Comparison of ENCODE assay signal across 8 mouse cellular contexts in genomic region chr13:45964853-45965593, GRCm38 (mm10). TPM values are rescaled to one million over a fixed set of nuclear protein-coding genes. Genes with fewer than 3 reads are reported as not detected.
DNase-seq lines count a peak whose midpoint lies in the region; ATAC-seq and TF ChIP-seq lines count a peak whose summit lies in the region.

Gene Atxn1, minus strand, starts transcription at chr13:45965008.

- H3K4me2 ChIP-seq in CH12.LX (ENCODE audit: insufficient read depth, low read depth, poor library complexity, severe bottlenecking): peak within 1 kb of the TSS; percentile 69
- H3K4me2 ChIP-seq in forebrain, embryonic 11.5 days (ENCODE audit: low read depth, low read length, severe bottlenecking): peak within 1 kb of the TSS; percentile 85
- H3K4me2 ChIP-seq in heart, embryonic 15.5 days: peak within 1 kb of the TSS; percentile 90

- no peaks in the 10 kb centered on the region for H3K27me3 ChIP-seq in CH12.LX (replicated peaks)
- peaks cover 3% of the 10 kb centered on the region; the same call in 1 of the 2 replicates for H3K27me3 ChIP-seq in forebrain, embryonic 11.5 days (ENCODE audit: control insufficient read depth, insufficient read depth, low read length)
- no peaks in the 10 kb centered on the region for H3K27me3 ChIP-seq in heart, embryonic 15.5 days

- peak within 1 kb of the TSS; percentile 69 for H3K27ac ChIP-seq in CH12.LX (ENCODE audit: insufficient read depth, low read depth)
- H3K27ac ChIP-seq in forebrain, embryonic 11.5 days (ENCODE audit: low read depth, low read length): peak within 1 kb of the TSS; percentile 87
- H3K27ac ChIP-seq in heart, embryonic 15.5 days: peak within 1 kb of the TSS; percentile 98

- H3K4me3 ChIP-seq in CH12.LX (replicated peaks in 1 of 3; ENCODE audit: low read depth in 2 of 3, low read length in 2 of 3, poor library complexity in 1 of 3): peak within 1 kb of the TSS; percentile 83 to 99 (median 84)
- peak within 1 kb of the TSS; percentile 82 for H3K4me3 ChIP-seq in forebrain, embryonic 11.5 days (ENCODE audit: low read depth, low read length)
- H3K4me3 ChIP-seq in heart, embryonic 15.5 days: peak within 1 kb of the TSS; percentile 96
- peak within 1 kb of the TSS; percentile 83 for H3K4me3 ChIP-seq in lung, adult 2 months (replicated peaks; ENCODE audit: extremely low read depth, low read depth, low read length)

- H3K4me1 ChIP-seq in CH12.LX (ENCODE audit: control insufficient read depth in 1 of 2, insufficient read depth in 2 of 2): peaks cover 8 to 46% of the 10 kb centered on the region in 2 experiments
- peaks cover 25% of the 10 kb centered on the region for H3K4me1 ChIP-seq in forebrain, embryonic 11.5 days (replicated peaks; ENCODE audit: control insufficient read depth, insufficient read depth, low read length)
- H3K4me1 ChIP-seq in heart, embryonic 15.5 days (replicated peaks): peaks cover 36% of the 10 kb centered on the region
- H3K4me1 ChIP-seq in lung, adult 2 months (ENCODE audit: control insufficient read depth, insufficient read depth, low read length): peaks cover 8% of the 10 kb centered on the region

- in situ Hi-C loops in CH12.LX (cut with MboI; ENCODE audit: low pct_ligation_motif_present, low pct_unique_long_range_greater_than_20kb, low sequenced_read_pairs): loop anchor here (10.0 to 25.0 kb wide), 2 partner anchors 100 to 278 kb away; no protein-coding TSS in a partner anchor

- dilution Hi-C loops in CH12.LX (cut with MboI; ENCODE audit: extremely low pct_ligation_motif_present, extremely low pct_unique_long_range_greater_than_20kb, low sequenced_read_pairs): no loop called here

- no peak for TF ChIP-seq EP300 in CH12.LX (IDR thresholded peaks at IDR 0.05; ENCODE audit: low read length)

- H3K36me3 ChIP-seq in CH12.LX (replicated peaks in 1 of 2; ENCODE audit: control insufficient read depth in 1 of 2, insufficient read depth in 1 of 2, low read length in 1 of 2): peaks cover 0 to 5% of the 10 kb centered on the region in 2 experiments
- H3K36me3 ChIP-seq in forebrain, embryonic 11.5 days (ENCODE audit: control insufficient read depth, insufficient read depth, low read length): no peaks in the 10 kb centered on the region
- H3K36me3 ChIP-seq in heart, embryonic 15.5 days: no peaks in the 10 kb centered on the region

- DNase-seq in CH12.LX (ENCODE audit: extremely low read depth): peak; percentile 89
- DNase-seq in c-Kit-positive CD71-negative TER-119-negative erythroid progenitor cells, embryonic 14.5 days (ENCODE audit: low read depth): peak; percentile 68
- DNase-seq in forebrain, embryonic 11.5 days (ENCODE audit: low spot score): peak; percentile 88
- DNase-seq in kidney, postnatal 25 days: peak; percentile 84 to 93
- DNase-seq in lung, adult 2 months: peak; percentile 82
- DNase-seq in testis, postnatal 14 days (ENCODE audit: low spot score): peak; percentile 66

- peak within 1 kb of the TSS; percentile 88 for H3K9ac ChIP-seq in CH12.LX (ENCODE audit: insufficient read depth, low read depth)
- H3K9ac ChIP-seq in forebrain, embryonic 11.5 days (ENCODE audit: low read length): peak within 1 kb of the TSS; percentile 88
- peak within 1 kb of the TSS; percentile 94 for H3K9ac ChIP-seq in heart, embryonic 15.5 days

- under 1% methylated on average over 50 of the region's 53 CpGs for WGBS in forebrain, embryonic 11.5 days
- WGBS in heart, embryonic 15.5 days: under 1% methylated on average over 50 of the region's 53 CpGs
- WGBS in lung, adult 2 months: under 1% methylated on average over 44 of the region's 53 CpGs

- no peak for TF ChIP-seq RAD21 in CH12.LX (IDR thresholded peaks at IDR 0.05; ENCODE audit: low read depth, low read length)

- TF ChIP-seq CTCF in CH12.LX (conservative IDR thresholded peaks at IDR 0.05 in 1 of 2, IDR thresholded peaks at IDR 0.05 in 1 of 2; ENCODE audit: low read depth in 2 of 2, low read length in 2 of 2): no peak
- TF ChIP-seq CTCF in lung, adult 2 months (IDR thresholded peaks at IDR 0.05; ENCODE audit: insufficient read depth, low read length): no peak

- peak; percentile 74 for TF ChIP-seq POLR2A in CH12.LX (IDR thresholded peaks at IDR 0.05; ENCODE audit: low read depth, low read length)
- TF ChIP-seq POLR2A in lung, adult 2 months (IDR thresholded peaks at IDR 0.05; ENCODE audit: borderline replicate concordance, extremely low read depth, low read depth, low read length): peak; percentile 56; the same call in 1 of the 2 replicates

- peaks cover 43% of the 10 kb centered on the region for H3K79me2 ChIP-seq in CH12.LX (replicated peaks; ENCODE audit: control insufficient read depth, extremely low read depth, insufficient read depth, poor library complexity, severe bottlenecking)

- peak; percentile 68 for ATAC-seq in forebrain, embryonic 11.5 days (replicated peaks; ENCODE audit: low FRiP score)
- peak; percentile 83 for ATAC-seq in heart, embryonic 15.5 days (replicated peaks; ENCODE audit: insufficient number of reproducible peaks, insufficient read depth, low FRiP score, low read depth)
- ATAC-seq in neutrophil, adult 5-6 weeks (ENCODE audit: extremely low read depth, insufficient number of reproducible peaks, low FRiP score, poor library complexity, severe bottlenecking): peak; percentile 37; the same call in 1 of the 2 replicates

- no peaks in the 10 kb centered on the region for H3K9me3 ChIP-seq in CH12.LX (replicated peaks; ENCODE audit: low read length)
- no peaks in the 10 kb centered on the region for H3K9me3 ChIP-seq in forebrain, embryonic 11.5 days (ENCODE audit: control insufficient read depth, low read length)
- no peaks in the 10 kb centered on the region for H3K9me3 ChIP-seq in heart, embryonic 15.5 days (replicated peaks)

TF ChIP-seq in CH12.LX, 34 proteins besides CTCF, POLR2A, EP300 and RAD21 (continues in another document):
- TF ChIP-seq PAX5 (IDR thresholded peaks at IDR 0.05; ENCODE audit: low read length): no peak
- no peak for TF ChIP-seq JUND (conservative IDR thresholded peaks at IDR 0.05; ENCODE audit: low read depth, low read length)
- no peak; the same call in 1 of the 2 replicates for TF ChIP-seq RCOR1 (conservative IDR thresholded peaks at IDR 0.05; ENCODE audit: low read depth, low read length)
- no peak for TF ChIP-seq ZC3H11A (IDR thresholded peaks at IDR 0.05; ENCODE audit: low read depth, low read length)
- no peak; the same call in none of the 2 replicates for TF ChIP-seq ZMIZ1 (IDR thresholded peaks at IDR 0.05; ENCODE audit: low read depth, low read length)
- no peak; the same call in 1 of the 2 replicates for TF ChIP-seq HCFC1 (IDR thresholded peaks at IDR 0.05; ENCODE audit: low read depth, low read length)
- no peak for TF ChIP-seq MAX (IDR thresholded peaks at IDR 0.05; ENCODE audit: low read length)
- TF ChIP-seq ETS1 (conservative IDR thresholded peaks at IDR 0.05; ENCODE audit: low read depth, low read length): no peak
- no peak for TF ChIP-seq POLR2AphosphoS2 (IDR thresholded peaks at IDR 0.05; ENCODE audit: low read depth, low read length)
- TF ChIP-seq UBTF (IDR thresholded peaks at IDR 0.05; ENCODE audit: low read depth, low read length): peak; percentile 81
- TF ChIP-seq TBP (conservative IDR thresholded peaks at IDR 0.05; ENCODE audit: low read depth, low read length): peak; percentile 75
- 0 out of 2 replicates have a peak, but pooled peaks have one; percentile 10 for TF ChIP-seq IRF4 (IDR thresholded peaks at IDR 0.05; ENCODE audit: low read depth, low read length)
- no peak for TF ChIP-seq CHD2 (IDR thresholded peaks at IDR 0.05; ENCODE audit: low read length)
- TF ChIP-seq SIN3A (IDR thresholded peaks at IDR 0.05; ENCODE audit: low read length): peak; percentile 2; the same call in 1 of the 2 replicates
- TF ChIP-seq SMC3 (IDR thresholded peaks at IDR 0.05; ENCODE audit: low read depth, low read length): no peak
- TF ChIP-seq MAFK (IDR thresholded peaks at IDR 0.05; ENCODE audit: insufficient replicate concordance, low read length): no peak
- TF ChIP-seq NRF1 (IDR thresholded peaks at IDR 0.05; ENCODE audit: low read depth, low read length): no peak; the same call in 1 of the 2 replicates
- no peak; the same call in 1 of the 2 replicates for TF ChIP-seq JUN (IDR thresholded peaks at IDR 0.05; ENCODE audit: insufficient read depth, low read depth, low read length)
- TF ChIP-seq MYC (IDR thresholded peaks at IDR 0.05; ENCODE audit: low read depth, low read length): no peak
- TF ChIP-seq NELFE (IDR thresholded peaks at IDR 0.05; ENCODE audit: low read depth, low read length): peak; percentile 86
- TF ChIP-seq MXI1 (IDR thresholded peaks at IDR 0.05; ENCODE audit: low read depth, low read length): no peak
- no peak; the same call in 1 of the 2 replicates for TF ChIP-seq MEF2A (IDR thresholded peaks at IDR 0.05; ENCODE audit: borderline replicate concordance, low read depth, low read length)
- no peak for TF ChIP-seq GABPA (IDR thresholded peaks at IDR 0.05; ENCODE audit: insufficient replicate concordance, low read depth, low read length)
- TF ChIP-seq BHLHE40 (IDR thresholded peaks at IDR 0.05; ENCODE audit: low read depth, low read length): peak; percentile 37; the same call in 1 of the 2 replicates
- TF ChIP-seq ELF1 (IDR thresholded peaks at IDR 0.05; ENCODE audit: low read depth, low read length): no peak
- TF ChIP-seq TCF12 (IDR thresholded peaks at IDR 0.05; ENCODE audit: low read depth, low read length): peak; percentile 40
- no peak for TF ChIP-seq ZKSCAN1 (IDR thresholded peaks at IDR 0.05; ENCODE audit: borderline replicate concordance, low read depth, low read length)
- TF ChIP-seq MAZ (IDR thresholded peaks at IDR 0.05; ENCODE audit: low read depth, low read length): peak; percentile 80; the same call in 1 of the 2 replicates
- TF ChIP-seq CHD1 (IDR thresholded peaks at IDR 0.05; ENCODE audit: low read depth, low read length): no peak; the same call in 1 of the 2 replicates
- TF ChIP-seq ZNF384 (IDR thresholded peaks at IDR 0.05; ENCODE audit: low read depth, low read length): 0 out of 2 replicates have a peak, but pooled peaks have one; percentile 44
- TF ChIP-seq USF2 (conservative IDR thresholded peaks at IDR 0.05; ENCODE audit: low read depth, low read length): no peak
- no peak for TF ChIP-seq KAT2A (IDR thresholded peaks at IDR 0.05; ENCODE audit: insufficient replicate concordance, low read length)
- TF ChIP-seq USF1 (IDR thresholded peaks at IDR 0.05; ENCODE audit: low read depth, low read length): no peak

RNA-seq across cellular contexts. Expression of gene Atxn1, which starts in this region (rescaled TPM):
- total RNA-seq in CH12.LX (2012; rRNA removed) (13.1 and 13.6 TPM in 2 replicates), CH12.LX (2014; rRNA removed) (8.0 and 8.2 TPM in 2 replicates)
- polyA plus RNA-seq in CH12.LX (2012; ENCODE audit: insufficient read length, low read depth): 9.3 and 9.7 TPM in 2 replicates
- polyA plus RNA-seq in forebrain, embryonic 11.5 days (2014; fragmentation: Nextera tagmentation; extraction: Ambion mirVana): 2.2 and 3.3 TPM in 2 replicates
- 8.1 and 8.4 TPM in 2 replicates for polyA plus RNA-seq in heart, embryonic 15.5 days (2015; fragmentation: Nextera tagmentation; extraction: Ambion mirVana)
- 16.7 and 19.8 TPM in 2 replicates for polyA plus RNA-seq in lung, adult 2 months (2012; rRNA removed)
- 22.9 and 23.2 TPM in 2 replicates for total RNA-seq in neutrophil, adult 5-6 weeks (2017)

Comparison
In these comparisons a context has a peak if more than half of its experiments do, and no peak if none do; other contexts are left out.
1. Peak in every context shown above with its lines: DNase-seq, ATAC-seq, H3K4me3 ChIP-seq and H3K27ac ChIP-seq.